Mouse (Mus musculus) CH12.LX (cell line): Measurements from ENCODE around the gene Usp40. TPM values are rescaled to one million over a fixed set of nuclear protein-coding genes. Genes with fewer than 3 reads are reported as not detected.

Source experiments
- DNase-seq: peaks from one replicate; pipeline ENCODE4 v3.0.0-alpha.2; 2013; ENCODE audit errors: extremely low read depth
- H3K27ac ChIP-seq: 2 replicates; pipeline ENCODE4 v1.5.1; 2012; ENCODE audit warnings: low read depth, mild to moderate bottlenecking, control low read depth, moderate library complexity; ENCODE audit not compliant: insufficient read depth
- H3K27me3 ChIP-seq: replicated peaks from 2 replicates; pipeline ENCODE3; 2012; ENCODE audit warnings: inconsistent platforms
- H3K36me3 ChIP-seq, 2 experiments: replicated peaks in 1 of 2; 2 replicates each; pipeline versions ENCODE3 to v1.6.1; 2012; ENCODE audit warnings: inconsistent platforms in 1 of 2, low read length in 1 of 2, mild to moderate bottlenecking in 1 of 2, mixed read lengths in 1 of 2, moderate library complexity in 1 of 2; ENCODE audit not compliant: control insufficient read depth in 1 of 2, insufficient read depth in 1 of 2
- H3K4me1 ChIP-seq, 2 experiments: 2 replicates each; pipeline ENCODE4 v1.6.1; 2012; ENCODE audit warnings: inconsistent platforms in 1 of 2, moderate library complexity in 1 of 2; ENCODE audit not compliant: insufficient read depth in 2 of 2, control insufficient read depth in 1 of 2
- H3K4me2 ChIP-seq: 2 replicates; pipeline ENCODE4 v1.6.1; 2012; ENCODE audit warnings: low read depth, mild to moderate bottlenecking, control low read depth; ENCODE audit not compliant: poor library complexity, insufficient read depth, severe bottlenecking
- H3K4me3 ChIP-seq, 3 experiments: fragments of 150-350 bp in 1 of 3; sonication (generic) in 1 of 3; replicated peaks in 1 of 3; 2 replicates each; pipeline versions ENCODE3 to v1.5.1; 2011 to 2012; ENCODE audit warnings: low read depth in 2 of 3, low read length in 2 of 3, mild to moderate bottlenecking in 2 of 3, moderate library complexity in 2 of 3, control low read depth in 1 of 3, improper control_type of control experiment in 1 of 3, inconsistent platforms in 1 of 3, mixed read lengths in 1 of 3; ENCODE audit not compliant: poor library complexity in 1 of 3
- H3K79me2 ChIP-seq: replicated peaks from 2 replicates; pipeline ENCODE4 v1.6.1; 2012; ENCODE audit warnings: mild to moderate bottlenecking, moderate library complexity; ENCODE audit not compliant: control insufficient read depth, poor library complexity, insufficient read depth, severe bottlenecking; ENCODE audit errors: extremely low read depth
- H3K9ac ChIP-seq: 2 replicates; pipeline ENCODE4 v1.6.1; 2012; ENCODE audit warnings: low read depth, mild to moderate bottlenecking, control low read depth, moderate library complexity; ENCODE audit not compliant: insufficient read depth
- H3K9me3 ChIP-seq: replicated peaks from 2 replicates; pipeline ENCODE3; 2012; ENCODE audit warnings: low read length, inconsistent platforms, mixed read lengths
- CTCF ChIP-seq, 2 experiments: IDR thresholded peaks in 1 of 2; conservative IDR thresholded peaks in 1 of 2; 2 replicates each; pipeline ENCODE4 v1.5.1; 2011 to 2012; ENCODE audit warnings: low read depth in 2 of 2, low read length in 2 of 2, improper control_type of control experiment in 1 of 2, inconsistent platforms in 1 of 2, mild to moderate bottlenecking in 1 of 2, moderate library complexity in 1 of 2
- E2F4 ChIP-seq: IDR thresholded peaks from 2 replicates; pipeline ENCODE4 v1.6.1; 2011; ENCODE audit warnings: low read depth, low read length, improper control_type of control experiment; ENCODE audit not compliant: insufficient replicate concordance
- ELF1 ChIP-seq: IDR thresholded peaks from 2 replicates; pipeline ENCODE4 v1.6.1; 2014; ENCODE audit warnings: low read depth, mild to moderate bottlenecking, inconsistent platforms, low read length, improper control_type of control experiment
- ETS1 ChIP-seq: conservative IDR thresholded peaks from 2 replicates; pipeline ENCODE4 v1.6.1; 2012; ENCODE audit warnings: low read depth, mild to moderate bottlenecking, inconsistent platforms, low read length, improper control_type of control experiment, moderate library complexity
- GABPA ChIP-seq: IDR thresholded peaks from 2 replicates; pipeline ENCODE4 v1.6.1; 2012; ENCODE audit warnings: low read depth, low read length, improper control_type of control experiment, inconsistent platforms; ENCODE audit not compliant: insufficient replicate concordance
- HCFC1 ChIP-seq: IDR thresholded peaks from 2 replicates; pipeline ENCODE4 v1.6.1; 2012; ENCODE audit warnings: low read depth, mild to moderate bottlenecking, inconsistent platforms, low read length, improper control_type of control experiment
- MAFK ChIP-seq: IDR thresholded peaks from 2 replicates; pipeline ENCODE4 v1.6.1; 2011; ENCODE audit warnings: low read length, improper control_type of control experiment; ENCODE audit not compliant: insufficient replicate concordance
- MAZ ChIP-seq: IDR thresholded peaks from 2 replicates; pipeline ENCODE4 v1.6.1; 2012; ENCODE audit warnings: low read depth, mild to moderate bottlenecking, inconsistent platforms, low read length, improper control_type of control experiment, moderate library complexity
- MXI1 ChIP-seq: IDR thresholded peaks from 2 replicates; pipeline ENCODE4 v1.6.1; 2011; ENCODE audit warnings: mild to moderate bottlenecking, low read depth, low read length, improper control_type of control experiment
- NELFE ChIP-seq: IDR thresholded peaks from 2 replicates; pipeline ENCODE4 v1.6.1; 2011; ENCODE audit warnings: low read depth, low read length, improper control_type of control experiment
- NRF1 ChIP-seq: IDR thresholded peaks from 2 replicates; pipeline ENCODE4 v1.6.1; 2014; ENCODE audit warnings: low read depth, mild to moderate bottlenecking, inconsistent platforms, low read length, improper control_type of control experiment, moderate library complexity
- RAD21 ChIP-seq: IDR thresholded peaks from 2 replicates; pipeline ENCODE4 v1.6.1; 2011; ENCODE audit warnings: low read depth, mild to moderate bottlenecking, low read length, improper control_type of control experiment, moderate library complexity
- RCOR1 ChIP-seq: conservative IDR thresholded peaks from 2 replicates; pipeline ENCODE4 v1.6.1; 2012; ENCODE audit warnings: low read depth, mild to moderate bottlenecking, inconsistent platforms, low read length, improper control_type of control experiment
- SIN3A ChIP-seq: IDR thresholded peaks from 2 replicates; pipeline ENCODE4 v1.6.1; 2012; ENCODE audit warnings: low read length, improper control_type of control experiment, inconsistent platforms
- TBP ChIP-seq: conservative IDR thresholded peaks from 2 replicates; pipeline ENCODE4 v1.6.1; 2011; ENCODE audit warnings: low read depth, low read length, improper control_type of control experiment
- ZMIZ1 ChIP-seq: IDR thresholded peaks from 2 replicates; pipeline ENCODE4 v1.6.1; 2012; ENCODE audit warnings: low read depth, mild to moderate bottlenecking, inconsistent platforms, low read length, improper control_type of control experiment
- ZNF384 ChIP-seq: IDR thresholded peaks from 2 replicates; pipeline ENCODE4 v1.6.1; 2012; ENCODE audit warnings: low read depth, low read length, improper control_type of control experiment, inconsistent platforms
- dilution Hi-C: fragments of 300-500 bp; cut with MboI; formaldehyde crosslinking; loops from 2 replicates; pipeline ENCODE4 v1.14.3; 2020; ENCODE audit warnings: low sequenced_read_pairs; ENCODE audit not compliant: extremely low pct_unique_long_range_greater_than_20kb, extremely low pct_ligation_motif_present
- in situ Hi-C: fragments of 300-500 bp; cut with MboI; formaldehyde crosslinking; loops from 3 replicates; pipeline ENCODE4 v1.14.3; 2019; ENCODE audit warnings: low sequenced_read_pairs, low pct_ligation_motif_present, low pct_unique_long_range_greater_than_20kb, mixed read lengths
- polyA plus RNA-seq: library from polyadenylated mRNA; unstranded; fragments of >175 nt; gene quantifications from 2 replicates; pipeline ENCODE4 v1.2.1, GENCODE M21; 2012; ENCODE audit warnings: low read depth; ENCODE audit not compliant: insufficient read length
- total RNA-seq, 2 experiments: library from RNA; depleted of rRNA; stranded (reverse); fragments of 300-350 nt in 1 of 2; fragments of >200 nt in 1 of 2; gene quantifications; 2 replicates each; pipeline ENCODE4 v1.2.3; 2012 to 2014

Gene Usp40
- total and polyA plus RNA-seq, 3 experiments, result 12.7 to 15.4 (median 14.8) TPM

DNA sequence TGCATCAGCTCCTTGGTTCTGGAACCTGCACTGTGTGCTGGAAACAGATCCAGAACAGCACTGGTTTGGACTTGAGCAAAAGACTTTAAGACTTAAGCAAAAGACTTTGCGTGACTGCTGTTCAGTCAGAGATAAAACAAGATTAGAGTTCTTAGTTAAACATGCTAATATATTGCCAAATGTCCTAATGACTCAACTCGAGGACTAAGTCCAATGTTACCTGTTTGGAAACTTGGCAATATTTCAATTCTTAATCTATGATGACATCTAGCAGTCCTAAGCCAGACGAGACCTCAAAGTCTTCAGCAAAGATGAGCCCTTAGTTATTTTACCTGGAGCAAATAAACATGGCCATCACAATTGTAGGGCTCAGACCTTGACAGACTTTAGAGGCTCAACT, 5.4 kb upstream of the Usp40 start:
- no peak for TF ChIP-seq ZNF384
- TF ChIP-seq ZMIZ1, result no peak
- no peak for TF ChIP-seq HCFC1
- TF ChIP-seq ELF1, result no peak
- no peak for DNase-seq
- peaks cover 3 to 4% of the 10 kb centered on the region in 2 experiments; a peak in 3 of 4 replicates for H3K4me1 ChIP-seq
- H3K79me2 ChIP-seq, result no peaks in the 10 kb centered on the region
- H3K9ac ChIP-seq, result no peak overlapping the region
- H3K36me3 ChIP-seq, result no peaks in the 10 kb centered on the region
- H3K9me3 ChIP-seq, result peaks cover 6% of the 10 kb centered on the region
- no peak overlapping the region for H3K4me2 ChIP-seq
- in situ Hi-C loops, result no loop called here
- no peak overlapping the region for H3K4me3 ChIP-seq
- H3K27ac ChIP-seq, result no peak overlapping the region
- H3K27me3 ChIP-seq, result peaks cover 5% of the 10 kb centered on the region
- dilution Hi-C loops, result no loop called here

DNA sequence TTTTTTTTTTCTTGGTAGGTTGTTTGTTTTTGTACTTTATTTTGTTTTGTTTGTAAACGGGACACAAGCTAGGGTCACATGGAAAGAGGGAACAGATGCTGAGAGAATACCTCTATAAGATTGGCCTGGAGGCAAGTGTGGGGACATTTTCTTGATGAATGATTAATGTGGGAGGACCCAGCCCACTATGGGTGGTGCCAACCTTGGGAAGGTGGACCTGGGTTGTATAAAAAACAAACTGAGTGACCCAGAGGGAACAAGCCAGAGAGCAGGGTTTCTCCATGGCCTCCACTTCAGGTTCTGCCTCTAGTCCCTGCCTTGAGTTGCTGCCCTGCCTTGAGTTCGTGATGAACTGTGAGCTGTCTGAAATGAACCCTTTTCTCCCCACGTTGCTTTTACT, 1.2 kb upstream of the Usp40 start:
- peaks cover 5% of the 10 kb centered on the region for H3K27me3 ChIP-seq
- DNase-seq, result no peak
- H3K79me2 ChIP-seq, result no peaks in the 10 kb centered on the region; the same call in 1 of the 2 replicates
- no peak overlapping the region for H3K27ac ChIP-seq
- in situ Hi-C loops (no loop called here), dilution Hi-C loops (no loop called here)
- H3K36me3 ChIP-seq, result peaks cover 7 to 15% of the 10 kb centered on the region in 2 experiments
- no peak overlapping the region for H3K4me2 ChIP-seq
- H3K4me1 ChIP-seq, result peaks cover 3 to 29% of the 10 kb centered on the region in 2 experiments; a peak in 3 of 4 replicates
- H3K4me3 ChIP-seq, result no peak overlapping the region
- TF ChIP-seq HCFC1, result no peak
- no peak for TF ChIP-seq SIN3A
- TF ChIP-seq RCOR1, result no peak
- no peak for TF ChIP-seq CTCF (conservative IDR thresholded peaks at IDR 0.05 in 1 of 2, IDR thresholded peaks at IDR 0.05 in 1 of 2; ENCODE audit: low read depth in 2 of 2, low read length in 2 of 2)
- TF ChIP-seq MXI1, result no peak
- TF ChIP-seq ETS1, result no peak
- TF ChIP-seq NELFE, result no peak
- no peak for TF ChIP-seq ELF1
- TF ChIP-seq MAZ, result no peak
- no peak for TF ChIP-seq NRF1
- no peak for TF ChIP-seq RAD21
- TF ChIP-seq E2F4, result no peak
- no peak for TF ChIP-seq GABPA
- no peak for TF ChIP-seq TBP
- no peak for TF ChIP-seq MAFK
- TF ChIP-seq ZMIZ1, result no peak
- peaks cover 3% of the 10 kb centered on the region for H3K9me3 ChIP-seq
- no peak overlapping the region for H3K9ac ChIP-seq
